Mouse (Mus musculus): Measurements from ENCODE around the gene Fbxl18.
A peak's percentile ranks its signal among the peaks of the same experiment; 100 is the strongest.

Fbxl18 gene

GRCm38 (mm10) chr5:142823096-142824062 lies 71.8 kb downstream of the Fbxl18 start:
- peak; percentile 94 for DNase-seq (ENCODE audit: low read depth, low spot score)

DNA sequence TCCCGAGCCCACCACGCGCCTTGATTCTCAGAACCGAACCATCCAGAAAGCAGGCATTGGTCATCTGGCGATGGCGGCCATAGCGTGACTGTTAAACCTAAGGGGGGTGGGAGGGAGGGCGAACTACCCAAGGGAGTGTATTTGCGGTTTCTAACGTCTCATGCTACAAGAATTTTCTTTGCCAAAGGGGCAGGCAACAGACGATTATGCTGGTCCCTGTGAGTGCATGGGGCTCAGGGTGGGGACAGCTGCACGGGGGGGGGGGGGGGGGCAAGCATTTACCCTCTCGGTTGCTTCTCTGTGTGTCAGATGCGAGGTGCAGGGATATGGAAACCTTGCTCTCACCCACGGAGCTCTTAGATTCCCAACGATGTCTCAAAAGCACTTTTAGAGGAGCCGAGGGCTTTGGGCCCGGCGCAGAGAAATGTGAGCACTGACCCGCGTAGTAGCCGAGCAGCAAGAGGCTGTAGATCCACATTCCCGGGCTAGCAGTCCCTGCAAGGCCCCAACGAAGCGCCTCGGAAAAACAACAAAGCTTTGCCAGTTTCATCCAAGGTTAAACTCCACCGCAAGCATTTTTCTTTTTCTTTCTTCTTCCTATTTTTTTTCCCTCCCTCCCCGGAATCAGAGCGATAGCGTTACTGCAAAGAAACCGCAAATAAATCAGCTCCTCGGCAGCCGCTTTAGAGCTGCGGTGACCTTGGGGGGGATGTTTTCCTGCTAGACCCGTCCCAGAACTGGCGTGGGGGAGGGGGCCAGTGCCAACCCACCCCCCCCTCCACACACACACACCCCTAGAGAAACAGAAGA lies 72.7 kb downstream of the Fbxl18 start:
- DNase-seq (ENCODE audit: low read depth, low spot score), result peak; percentile 74

DNA sequence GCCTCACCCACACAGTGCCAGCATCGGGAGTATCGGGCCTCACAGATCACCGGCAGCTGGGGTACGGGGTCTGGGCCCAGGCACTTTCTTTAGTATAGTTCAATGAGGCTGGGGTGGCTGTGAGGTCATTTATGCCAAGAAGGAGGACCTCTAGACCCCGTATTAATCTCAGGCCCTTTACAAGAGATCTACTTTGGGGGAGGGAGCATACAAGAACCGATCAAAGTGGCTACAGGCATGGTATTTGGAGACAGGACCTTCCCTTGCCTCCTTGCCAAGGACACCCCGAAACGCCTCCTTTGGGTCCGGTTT lies 73.3 kb downstream of the Fbxl18 start:
- DNase-seq (ENCODE audit: low read depth, low spot score), result no peak

GRCm38 (mm10) chr5:142821266-142821973 lies 73.8 kb downstream of the Fbxl18 start:
- DNase-seq (ENCODE audit: low read depth, low spot score), result peak; percentile 93

GRCm38 (mm10) chr5:142820276-142821265 lies 74.7 kb downstream of the Fbxl18 start:
- DNase-seq (ENCODE audit: low read depth, low spot score), result peak; percentile 63

GRCm38 (mm10) chr5:142819385-142820275 lies 75.6 kb downstream of the Fbxl18 start:
- DNase-seq (ENCODE audit: low read depth, low spot score), result peak; percentile 87

DNA sequence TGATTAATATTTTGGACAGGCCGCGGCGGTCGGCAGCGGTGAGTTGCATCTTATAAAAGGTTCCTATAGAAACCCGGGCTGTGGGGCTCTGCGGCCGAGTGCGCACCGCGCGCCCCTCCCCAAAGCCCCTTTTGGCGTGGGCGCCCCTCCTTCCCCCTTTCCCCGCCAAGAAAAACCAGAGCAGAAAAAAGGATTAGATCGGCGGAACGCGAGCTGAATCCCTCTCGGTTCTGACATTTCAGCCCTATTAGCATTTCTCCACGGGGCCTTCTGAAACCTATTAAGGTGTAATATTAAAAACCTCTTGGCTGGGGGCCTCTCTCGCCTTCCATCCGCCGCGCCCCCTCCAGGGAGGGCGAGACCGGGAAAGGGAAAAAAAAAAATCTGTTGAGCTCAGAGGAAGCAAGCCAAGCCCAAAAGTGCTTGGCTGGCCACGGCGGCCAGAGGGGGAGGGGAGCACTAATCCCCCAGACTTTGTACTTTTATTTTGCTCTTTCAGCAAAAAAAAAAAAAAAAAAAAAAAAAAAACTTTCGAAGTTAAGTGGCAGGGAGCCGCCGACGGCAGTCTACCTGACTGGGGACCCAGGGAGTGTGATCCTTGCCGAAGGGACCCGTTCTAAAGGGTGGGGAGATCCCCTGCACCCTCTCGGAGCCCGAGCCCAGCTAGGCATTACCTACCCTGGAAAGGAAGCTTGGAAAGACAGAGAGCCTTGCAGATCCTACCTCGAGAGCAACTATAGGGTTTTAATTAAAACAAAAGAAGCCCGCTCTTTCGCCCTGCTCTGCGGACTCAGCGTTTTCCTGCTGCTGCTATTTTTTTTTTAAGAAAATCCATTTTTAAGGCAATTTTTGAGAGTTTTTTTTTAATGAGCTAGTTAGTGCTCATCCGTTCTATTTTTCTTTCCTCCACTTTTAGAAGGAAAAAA lies 76.5 kb downstream of the Fbxl18 start:
- peak; percentile 85 for DNase-seq (ENCODE audit: low read depth, low spot score)

DNA sequence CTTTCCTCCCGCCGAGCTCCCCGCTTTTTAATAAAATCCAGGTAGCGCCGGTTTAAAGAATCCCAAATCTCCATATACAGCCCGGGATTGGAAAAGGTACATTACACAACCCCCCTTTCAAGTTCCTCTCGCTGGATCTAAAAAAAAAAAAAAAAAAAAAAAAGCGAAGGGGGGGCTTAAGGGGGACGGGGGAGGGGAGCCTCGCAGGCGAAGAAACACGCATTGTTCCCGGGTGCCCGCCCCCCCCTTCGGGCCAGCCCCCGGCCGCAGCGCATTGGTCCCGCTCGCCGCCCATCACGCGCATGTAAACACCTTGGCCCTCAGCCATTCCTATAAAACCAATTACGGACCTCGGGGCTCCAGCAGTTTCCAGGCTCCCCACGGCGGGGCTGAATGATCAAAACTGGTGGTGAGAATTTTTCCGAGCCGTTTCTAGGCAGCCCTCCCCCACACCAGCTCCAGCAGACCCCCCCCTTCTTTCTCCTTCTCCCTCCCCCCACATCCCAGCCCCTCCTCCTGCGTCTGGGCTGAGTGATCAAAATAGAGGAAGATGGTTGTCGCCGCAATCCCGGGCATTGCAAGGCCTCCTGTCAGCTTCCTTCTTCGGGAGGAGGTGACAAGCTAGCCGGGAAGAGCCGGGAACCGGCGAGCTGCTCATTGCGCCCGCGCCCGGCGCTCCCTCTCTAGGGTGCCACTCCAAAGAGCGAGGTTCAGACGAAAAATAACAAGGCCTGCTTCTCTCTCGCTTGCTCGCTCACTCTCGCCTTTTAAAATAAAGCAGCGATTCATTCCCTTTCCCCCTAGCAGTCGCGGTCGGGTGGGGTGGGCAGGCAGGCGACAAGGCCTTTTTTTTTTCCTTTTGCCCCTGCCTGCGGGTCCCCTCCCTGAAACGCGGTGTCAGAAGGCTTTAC lies 77.4 kb downstream of the Fbxl18 start, which contains the start of gene Tnrc18:
Gene Tnrc18, minus strand, starts transcription at position 139 of the 911 bp plus-strand sequence.
- DNase-seq (ENCODE audit: low read depth, low spot score), result peak; percentile 99
